Mouse (Mus musculus): ENCODE results near the gene Osbp2. TPM values are rescaled to one million over a fixed set of nuclear protein-coding genes. Genes with fewer than 3 reads are reported as not detected.

Gene Osbp2
- total RNA-seq, 2 experiments from 2014 or later = 76.4 to 77.6 TPM

DNA sequence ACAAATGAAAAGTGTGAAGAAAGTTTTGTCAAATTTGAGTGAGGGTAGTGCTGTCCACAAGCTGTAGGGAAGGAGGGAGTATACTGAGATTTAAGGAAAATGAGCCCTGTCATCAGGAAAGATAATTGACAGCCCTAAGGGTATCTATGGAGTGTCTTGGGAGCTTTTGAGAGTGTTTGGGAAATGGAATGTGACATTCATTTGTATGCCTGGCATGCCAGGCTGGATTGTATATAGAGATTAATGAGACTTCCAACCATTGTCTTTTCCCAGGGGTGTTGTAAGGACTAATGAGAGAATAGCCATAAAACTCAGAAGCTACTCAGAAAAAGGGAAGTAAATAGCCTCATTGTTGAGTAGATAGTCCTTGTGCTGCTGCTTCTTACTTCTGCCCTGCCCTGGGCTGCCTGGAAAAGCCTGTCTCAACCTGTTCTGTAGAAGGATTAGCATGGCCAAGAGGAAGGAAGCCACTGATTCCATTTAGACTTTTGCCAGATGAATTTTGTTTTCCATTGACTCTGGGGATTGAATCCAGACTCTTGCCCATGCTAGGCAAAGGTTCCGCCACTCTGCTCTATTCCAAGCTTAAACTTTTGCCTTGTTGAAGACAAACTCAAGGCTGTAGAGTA lies 192.6 kb downstream of the Osbp2 start:
- no peak for DNase-seq (ENCODE audit: extremely low spot score in 1 of 2, low spot score in 1 of 2)

DNA sequence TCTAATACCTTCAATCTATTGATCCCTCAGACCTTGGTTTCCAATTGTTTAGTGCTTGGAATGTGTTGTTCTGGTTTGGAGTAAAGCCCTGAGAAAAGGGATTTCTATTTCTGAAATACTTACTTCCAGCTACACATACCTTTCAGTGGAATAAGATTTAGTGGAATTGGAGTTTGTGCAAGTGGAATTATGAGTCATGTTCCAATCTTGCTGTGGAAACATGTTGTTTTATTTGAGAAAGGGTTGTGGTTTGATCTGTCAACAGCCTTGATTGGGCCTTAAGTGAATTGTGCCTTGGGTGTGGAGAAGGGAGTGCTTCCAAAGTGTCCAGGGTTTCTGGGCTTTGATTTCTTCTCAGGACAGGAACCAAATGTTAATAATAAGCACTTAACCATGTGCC lies 193.9 kb downstream of the Osbp2 start:
- no peak for DNase-seq (ENCODE audit: extremely low spot score in 1 of 2, low spot score in 1 of 2)

DNA sequence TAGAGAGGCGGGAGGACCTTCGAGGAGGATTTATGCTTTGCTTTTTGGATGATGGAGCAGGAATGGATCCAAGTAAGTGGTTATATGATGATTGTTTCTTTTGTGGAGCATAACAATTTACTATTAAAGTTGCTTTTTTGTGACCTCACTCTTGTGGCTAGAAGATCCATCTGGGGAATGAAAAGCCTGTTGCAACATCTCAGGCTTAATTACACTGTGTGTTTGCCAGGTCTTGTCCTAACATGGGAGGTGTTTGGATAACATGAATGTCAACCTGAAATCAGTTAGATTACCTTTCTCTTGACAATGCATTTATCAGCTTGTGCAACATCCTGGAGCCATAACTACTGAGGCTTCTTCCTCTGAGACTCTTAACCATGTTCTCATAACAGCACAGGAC lies 194.9 kb downstream of the Osbp2 start:
- no peak for DNase-seq (ENCODE audit: extremely low spot score in 1 of 2, low spot score in 1 of 2)

DNA sequence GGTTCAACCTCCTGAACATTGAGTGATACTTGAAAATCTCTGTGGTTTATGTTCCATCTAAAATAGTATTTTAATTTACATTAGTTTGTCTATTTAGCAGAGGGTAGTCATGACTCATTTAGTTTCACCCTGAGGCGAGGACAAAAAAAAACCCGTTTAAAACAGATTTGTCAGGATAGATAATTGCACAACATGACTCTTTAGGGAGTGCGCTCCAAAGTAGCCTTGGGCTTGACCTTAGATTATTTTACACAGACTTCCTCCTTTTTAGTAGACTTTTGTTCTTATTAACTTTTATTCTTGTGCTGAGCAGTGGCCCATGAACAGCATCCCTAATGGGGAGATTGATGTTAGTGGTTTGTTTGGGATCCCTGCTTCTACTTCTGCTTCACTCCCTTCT lies 196.2 kb downstream of the Osbp2 start:
- DNase-seq (ENCODE audit: extremely low spot score in 1 of 2, low spot score in 1 of 2) = no peak

DNA sequence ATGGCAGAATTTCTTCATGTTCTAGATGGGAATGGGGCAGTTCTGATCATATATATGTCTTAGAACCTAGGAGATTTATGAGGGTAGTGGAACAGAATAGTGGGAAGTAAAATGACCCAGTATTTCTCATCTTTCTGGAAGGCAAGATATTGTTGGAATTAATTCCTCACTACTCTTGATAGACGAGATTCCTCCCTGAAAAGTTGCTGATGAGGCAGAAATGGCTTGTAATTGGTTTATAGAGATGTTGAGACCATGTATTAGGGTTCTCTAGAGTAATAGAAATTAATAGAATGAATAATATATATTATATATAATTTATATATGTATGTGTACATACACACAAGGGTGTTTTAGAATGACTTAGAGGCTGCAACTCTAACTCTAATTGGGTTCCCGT lies 201.7 kb downstream of the Osbp2 start:
- DNase-seq (ENCODE audit: extremely low spot score in 1 of 2, low spot score in 1 of 2) = no peak

Other genes with a start within 250 kb of the Osbp2 start
- 10 to 100 TPM; 33.2 to 43.9 TPM for gene Morc2a, start 214.7 kb downstream of the Osbp2 start, total RNA-seq (2021)
- under 1 TPM; 0.62 to 0.63 TPM for gene 4921536K21Rik, start 31.2 kb upstream of the Osbp2 start, total RNA-seq (2021)
- gene Dusp18, start 31.3 kb upstream of the Osbp2 start, total RNA-seq (2021) = 10 to 100 TPM; 26.1 to 26.4 TPM
- 10 to 100 TPM; 16.8 to 18.0 TPM for gene Slc35e4, start 50.8 kb upstream of the Osbp2 start, total RNA-seq (2021)
- gene Tcn2, start 68.3 kb upstream of the Osbp2 start, total RNA-seq (2021) = 10 to 100 TPM; 19.0 to 19.2 TPM
- 10 to 100 TPM; 41.8 to 46.5 TPM for gene Pes1, start 100.1 kb upstream of the Osbp2 start, total RNA-seq (2021)
- gene 4930556J24Rik, start 112.9 kb upstream of the Osbp2 start, total RNA-seq (2021) = under 1 TPM in 1 of 2 experiments, not detected in 1; 0.22 TPM
- 10 to 100 TPM; 22.4 to 22.8 TPM for gene Gal3st1, start 119.7 kb upstream of the Osbp2 start, total RNA-seq (2021)
- under 1 TPM; 0.17 to 0.19 TPM for gene Sec14l4, start 167.6 kb upstream of the Osbp2 start, total RNA-seq (2021)
- 1 to 10 TPM; 1.6 to 1.9 TPM for gene Sec14l3, start 200.9 kb upstream of the Osbp2 start, total RNA-seq (2021)
- 100 to 1,000 TPM; 109 to 126 TPM for gene Mtfp1, start 231.5 kb upstream of the Osbp2 start, total RNA-seq (2021)